Mouse (Mus musculus) heart, embryonic 10.5 days (tissue): ENCODE measurements around the gene Hcn2. TPM values are rescaled to one million over a fixed set of nuclear protein-coding genes. Genes with fewer than 3 reads are reported as not detected.

Experiments used
- DNase-seq: peaks from one replicate; pipeline ENCODE4 v3.0.0-alpha.2; 2017; ENCODE audit warnings: low spot score
- H3K27ac ChIP-seq: fragments of 300-500 bp; sonication (generic); 2 replicates; pipeline ENCODE4 v1.5.1; 2016; ENCODE audit warnings: mild to moderate bottlenecking
- H3K27me3 ChIP-seq: fragments of 300-500 bp; sonication (generic); 2 replicates; pipeline ENCODE4 v1.6.1; 2016; ENCODE audit warnings: mild to moderate bottlenecking; ENCODE audit not compliant: poor library complexity, insufficient read depth, severe bottlenecking
- H3K36me3 ChIP-seq: fragments of 300-500 bp; sonication (generic); 2 replicates; pipeline ENCODE4 v1.6.1; 2016; ENCODE audit warnings: mild to moderate bottlenecking, moderate library complexity
- H3K4me1 ChIP-seq: fragments of 300-500 bp; sonication (generic); 2 replicates; pipeline ENCODE4 v1.6.1; 2016; ENCODE audit warnings: mild to moderate bottlenecking
- H3K4me3 ChIP-seq: fragments of 300-500 bp; sonication (generic); 2 replicates; pipeline ENCODE4 v1.5.1; 2016; ENCODE audit warnings: mild to moderate bottlenecking, moderate library complexity
- H3K9me3 ChIP-seq: fragments of 300-500 bp; sonication (generic); 2 replicates; pipeline ENCODE4 v1.6.1; 2016; ENCODE audit warnings: mild to moderate bottlenecking, moderate library complexity
- WGBS: fragments of 180-500 bp; shearing (Covaris S2); methylation state at CpG from one replicate; pipeline ENCODE4 v1.1.7; 2016; 5-methylcytosine and 5-hydroxymethylcytosine counted together
- polyA plus RNA-seq: library from polyadenylated mRNA; unstranded; fragments of >200 nt; fragmentation: Nextera tagmentation; extraction: Ambion mirVana; gene quantifications from 2 replicates; pipeline ENCODE4 v1.2.1, GENCODE M21; 2016

Hcn2 gene
- not detected in 2 replicates for polyA plus RNA-seq

DNA sequence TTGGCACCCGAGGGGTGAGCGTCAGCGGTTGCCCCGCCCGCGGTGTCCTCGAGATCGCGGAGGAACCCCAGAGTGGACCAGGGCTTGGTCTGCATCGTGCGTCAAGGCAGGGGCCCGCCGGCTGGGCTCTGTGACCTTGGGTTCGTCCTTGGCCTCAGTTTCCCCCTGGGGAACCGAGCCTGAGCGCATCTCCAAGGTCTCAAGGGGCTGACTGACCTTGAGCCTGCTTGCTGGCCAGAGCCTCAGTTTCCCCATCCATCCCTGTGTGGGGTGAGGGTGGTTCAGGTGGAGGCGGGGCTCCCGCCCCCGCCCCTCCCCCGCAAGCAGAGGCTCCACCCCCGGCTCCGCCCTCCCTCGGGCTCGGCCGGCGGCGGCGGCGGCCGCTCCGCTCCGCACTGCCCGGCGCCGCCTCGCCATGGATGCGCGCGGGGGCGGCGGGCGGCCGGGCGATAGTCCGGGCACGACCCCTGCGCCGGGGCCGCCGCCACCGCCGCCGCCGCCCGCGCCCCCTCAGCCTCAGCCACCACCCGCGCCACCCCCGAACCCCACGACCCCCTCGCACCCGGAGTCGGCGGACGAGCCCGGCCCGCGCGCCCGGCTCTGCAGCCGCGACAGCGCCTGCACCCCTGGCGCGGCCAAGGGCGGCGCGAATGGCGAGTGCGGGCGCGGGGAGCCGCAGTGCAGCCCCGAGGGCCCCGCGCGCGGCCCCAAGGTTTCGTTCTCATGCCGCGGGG is at the start of gene Hcn2:
Gene Hcn2 (plus strand): TSS at position 381 of the 734 bp plus-strand sequence.
- Histone ChIP-seq H3K36me3 (peaks cover 8% of the 10 kb centered on the region), H3K9me3 (peaks cover 3% of the 10 kb centered on the region; the same call in 1 of the 2 replicates), H3K27ac (0 out of 2 replicates have a peak within 1 kb of the TSS, but pooled peaks have one; percentile 2), H3K27me3 (peaks cover 71% of the 10 kb centered on the region), H3K4me3 (peak within 1 kb of the TSS; percentile 76), H3K4me1 (peaks cover 31% of the 10 kb centered on the region)
- DNase-seq: no peak
- WGBS: 2% methylated on average over 85 of the region's 91 CpGs

DNA sequence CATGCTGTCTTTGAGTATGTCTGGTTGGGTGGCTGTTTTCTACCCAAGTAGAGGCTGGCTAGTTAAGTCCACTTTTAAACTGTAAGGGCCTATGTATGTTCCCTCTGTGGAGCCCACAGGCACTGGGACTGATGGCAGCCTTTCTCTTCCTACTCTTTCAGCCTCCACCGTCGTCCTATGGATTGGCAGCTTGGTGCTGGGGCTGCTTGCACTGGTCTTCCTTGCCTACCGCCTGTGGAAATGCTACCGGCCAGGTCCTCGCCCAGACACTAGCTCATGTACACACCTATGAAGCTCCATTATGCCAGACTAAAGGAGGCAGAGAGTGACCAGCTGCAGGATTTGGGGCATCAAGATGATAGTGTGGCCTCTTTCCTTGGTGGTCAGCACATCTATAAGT is 48.4 kb upstream of the Hcn2 start:
- H3K9me3 ChIP-seq: no peaks in the 10 kb centered on the region
- H3K4me1 ChIP-seq: peaks cover 24% of the 10 kb centered on the region
- WGBS: 77% methylated on average over 5 of the region's 5 CpGs
- no peak overlapping the region for H3K4me3 ChIP-seq
- DNase-seq: no peak
- peaks cover 5% of the 10 kb centered on the region; the same call in 1 of the 2 replicates for H3K36me3 ChIP-seq
- H3K27me3 ChIP-seq: peaks cover 12% of the 10 kb centered on the region
- no peak overlapping the region for H3K27ac ChIP-seq

- under 1% methylated on average over 45 of the region's 45 CpGs for WGBS
- H3K4me3 ChIP-seq: peak within 1 kb of the TSS; percentile 90
- peaks cover 13% of the 10 kb centered on the region; the same call in 1 of the 2 replicates for H3K36me3 ChIP-seq
- H3K27me3 ChIP-seq: peaks cover 12% of the 10 kb centered on the region
- peaks cover 24% of the 10 kb centered on the region for H3K4me1 ChIP-seq
- DNase-seq: peak; percentile 96
- no peaks in the 10 kb centered on the region for H3K9me3 ChIP-seq
- H3K27ac ChIP-seq: peak within 1 kb of the TSS; percentile 94
Observed at GRCm38 (mm10) chr10:79668771-79669575, 47.5 kb upstream of the Hcn2 start, which contains the start of gene Tpgs1. Gene Tpgs1 (plus strand): TSS chr10:79669369.

GRCm38 (mm10) chr10:79669576-79670057 is 46.8 kb upstream of the Hcn2 start:
- peak; percentile 90 for DNase-seq
- Histone ChIP-seq H3K4me1 (peaks cover 19% of the 10 kb centered on the region), H3K4me3 (peak overlapping the region; percentile 90), H3K27ac (peak overlapping the region; percentile 94), H3K36me3 (peaks cover 14% of the 10 kb centered on the region; the same call in 1 of the 2 replicates), H3K9me3 (no peaks in the 10 kb centered on the region), H3K27me3 (peaks cover 11% of the 10 kb centered on the region)
- WGBS: under 1% methylated on average over 47 of the region's 47 CpGs

GRCm38 (mm10) chr10:79670071-79670888 is 46.2 kb upstream of the Hcn2 start:
- Histone ChIP-seq H3K27me3 (peaks cover 4% of the 10 kb centered on the region), H3K4me3 (peak overlapping the region; percentile 90), H3K36me3 (peaks cover 14% of the 10 kb centered on the region; the same call in 1 of the 2 replicates), H3K4me1 (peaks cover 21% of the 10 kb centered on the region), H3K9me3 (no peaks in the 10 kb centered on the region), H3K27ac (peak overlapping the region; percentile 94)
- DNase-seq: no peak
- 36% methylated on average over 15 of the region's 15 CpGs for WGBS

GRCm38 (mm10) chr10:79671396-79672087 is 44.9 kb upstream of the Hcn2 start:
- Histone ChIP-seq H3K36me3 (peaks cover 16% of the 10 kb centered on the region; the same call in 1 of the 2 replicates), H3K4me1 (peaks cover 32% of the 10 kb centered on the region), H3K27ac (no peak overlapping the region), H3K27me3 (no peaks in the 10 kb centered on the region), H3K4me3 (no peak overlapping the region), H3K9me3 (no peaks in the 10 kb centered on the region)
- no peak for DNase-seq
- WGBS: 83% methylated on average over 6 of the region's 6 CpGs

- no peak for DNase-seq
- Histone ChIP-seq H3K27me3 (no peaks in the 10 kb centered on the region), H3K36me3 (peaks cover 16% of the 10 kb centered on the region; the same call in 1 of the 2 replicates), H3K9me3 (no peaks in the 10 kb centered on the region), H3K4me3 (no peak overlapping the region), H3K4me1 (peaks cover 32% of the 10 kb centered on the region), H3K27ac (no peak overlapping the region)
- WGBS: 62% methylated on average over 3 of the region's 3 CpGs
Observed at GRCm38 (mm10) chr10:79672088-79672455, 44.4 kb upstream of the Hcn2 start.

DNA sequence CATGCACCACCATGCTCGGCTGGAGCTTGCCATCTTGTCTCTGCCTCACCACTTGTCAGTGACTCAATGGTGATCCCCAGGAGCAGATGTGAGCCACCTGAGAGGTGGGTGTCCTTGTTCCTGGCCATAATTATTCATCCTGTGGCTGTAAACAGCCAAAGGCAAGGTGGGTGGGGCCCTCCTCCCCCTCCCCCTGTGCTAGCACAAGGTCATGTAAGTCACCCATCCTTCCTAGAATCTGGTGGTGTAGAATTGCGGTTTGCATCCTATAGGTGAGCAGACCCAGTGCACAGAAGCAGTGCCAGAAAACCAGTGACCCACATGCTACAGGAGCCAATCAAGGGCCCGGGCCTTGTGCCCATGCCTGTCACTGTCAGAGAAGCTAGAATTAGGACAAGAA is 43.4 kb upstream of the Hcn2 start:
- Histone ChIP-seq H3K4me3 (no peak overlapping the region), H3K27me3 (no peaks in the 10 kb centered on the region), H3K4me1 (peaks cover 32% of the 10 kb centered on the region), H3K36me3 (peaks cover 16% of the 10 kb centered on the region; the same call in 1 of the 2 replicates), H3K9me3 (no peaks in the 10 kb centered on the region), H3K27ac (no peak overlapping the region)
- DNase-seq: no peak
- WGBS: 83% methylated on average over 3 of the region's 3 CpGs

DNA sequence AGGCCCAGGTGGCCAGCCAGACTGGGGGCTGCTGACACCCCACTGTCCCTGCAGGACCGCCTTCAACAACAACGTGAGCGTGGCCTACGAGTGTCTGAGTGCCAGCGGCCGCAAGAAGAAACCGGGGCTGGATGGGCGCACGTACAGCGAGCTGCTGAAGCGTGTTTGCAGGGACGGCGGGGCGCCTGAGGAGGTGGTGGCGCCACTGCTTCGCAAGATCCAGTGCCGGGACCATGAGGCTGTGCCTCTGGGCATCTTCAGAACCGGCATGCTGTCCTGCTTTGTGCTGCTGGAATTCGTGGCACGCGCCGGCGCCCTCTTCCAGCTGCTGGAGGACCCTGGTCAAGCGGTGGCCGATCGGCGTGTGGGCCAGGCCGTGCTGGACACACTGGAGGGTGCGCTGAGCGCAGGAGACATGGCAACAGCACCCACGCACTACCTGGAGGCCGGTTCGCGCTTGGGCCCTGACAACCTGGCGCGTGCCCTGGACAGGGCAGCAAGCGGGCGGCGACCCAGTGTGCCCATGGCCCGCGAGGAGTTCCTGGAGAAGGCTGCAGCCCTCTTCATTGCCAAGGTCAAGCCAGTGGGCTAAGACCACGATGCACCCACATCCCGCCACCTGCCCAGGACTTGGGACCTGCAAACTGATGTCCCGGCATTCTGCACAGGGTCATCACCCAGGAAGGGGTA is 40.9 kb upstream of the Hcn2 start:
- H3K9me3 ChIP-seq: no peaks in the 10 kb centered on the region
- H3K36me3 ChIP-seq: peaks cover 16% of the 10 kb centered on the region; the same call in 1 of the 2 replicates
- no peak for DNase-seq
- H3K4me1 ChIP-seq: peaks cover 28% of the 10 kb centered on the region
- H3K4me3 ChIP-seq: peak overlapping the region; percentile 40
- peak overlapping the region; percentile 64; the same call in 1 of the 2 replicates for H3K27ac ChIP-seq
- H3K27me3 ChIP-seq: no peaks in the 10 kb centered on the region; the same call in 1 of the 2 replicates
- 37% methylated on average over 44 of the region's 44 CpGs for WGBS

DNA sequence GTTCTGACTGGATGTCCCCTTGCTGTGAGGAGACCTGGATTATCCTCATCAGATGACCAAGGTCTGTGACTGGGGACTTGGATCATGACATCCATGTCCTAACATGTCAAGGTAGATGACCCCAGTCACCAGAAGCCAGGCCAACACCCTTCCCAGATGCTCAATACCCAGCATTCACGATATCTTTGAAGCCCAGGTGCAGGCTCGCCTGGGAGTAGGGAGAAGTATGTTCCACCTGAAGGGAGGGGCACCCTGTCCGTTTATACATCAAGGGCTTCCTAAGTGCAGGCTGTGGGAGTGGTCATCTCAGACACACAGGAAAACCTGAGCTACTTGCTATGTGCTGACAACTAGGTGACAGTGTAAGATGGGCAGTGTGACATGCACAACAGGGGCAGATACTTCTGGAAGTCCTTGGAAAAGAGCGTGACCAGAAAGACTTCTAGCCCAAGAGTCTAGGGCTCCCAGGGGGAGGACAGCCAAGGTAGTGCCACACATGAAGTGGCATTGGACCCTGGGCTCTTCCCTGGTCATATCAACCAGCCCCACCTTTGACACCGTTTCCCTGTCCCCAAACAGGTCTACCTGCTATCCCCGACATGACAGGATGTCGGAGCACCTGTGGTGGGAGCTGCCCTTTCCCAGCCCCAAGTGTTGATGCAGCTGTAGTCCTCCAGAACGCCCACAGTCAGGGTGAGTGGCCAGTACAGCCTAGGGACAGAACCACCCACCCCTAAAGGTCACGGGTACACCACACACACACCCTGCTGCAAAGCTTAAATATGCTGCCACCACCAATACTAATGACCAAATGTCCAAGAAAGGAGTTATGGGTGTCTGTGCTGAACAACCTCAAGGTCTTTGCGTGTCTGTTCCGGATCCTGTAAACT is 35.6 kb upstream of the Hcn2 start:
- Histone ChIP-seq H3K27me3 (no peaks in the 10 kb centered on the region; the same call in 1 of the 2 replicates), H3K36me3 (peaks cover 23% of the 10 kb centered on the region), H3K27ac (peak overlapping the region; percentile 90), H3K4me1 (peaks cover 41% of the 10 kb centered on the region), H3K4me3 (peak overlapping the region; percentile 85), H3K9me3 (no peaks in the 10 kb centered on the region)
- WGBS: 33% methylated on average over 11 of the region's 11 CpGs
- DNase-seq: peak; percentile 74
